Mouse (Mus musculus) stomach, embryonic 15.5 days (tissue): ENCODE results near the gene Ankrd13a. TPM values are rescaled to one million over a fixed set of nuclear protein-coding genes. Genes with fewer than 3 reads are reported as not detected.

Experiments
- ATAC-seq: fragments of 200-750 bp; cut with Nextera tagmentation; 2 replicates; pipeline ENCODE4 v1.8.0; 2017; ENCODE audit warnings: low read depth, moderate number of reproducible peaks, moderate TSS enrichment; ENCODE audit not compliant: insufficient read depth, low FRiP score
- H3K27ac ChIP-seq: fragments of 300-500 bp; sonication (generic); 2 replicates; pipeline ENCODE4 v1.5.1; 2015; ENCODE audit warnings: mild to moderate bottlenecking, inconsistent platforms
- H3K27me3 ChIP-seq: fragments of 300-500 bp; sonication (generic); replicated peaks from 2 replicates; pipeline ENCODE4 v1.6.1; 2015; ENCODE audit warnings: inconsistent platforms
- H3K36me3 ChIP-seq: fragments of 300-500 bp; sonication (generic); 2 replicates; pipeline ENCODE4 v1.6.1; 2015; ENCODE audit warnings: inconsistent platforms
- H3K4me1 ChIP-seq: fragments of 300-500 bp; sonication (generic); 2 replicates; pipeline ENCODE4 v1.6.1; 2015; ENCODE audit warnings: inconsistent platforms
- H3K4me2 ChIP-seq: fragments of 300-500 bp; sonication (generic); 2 replicates; pipeline ENCODE4 v1.6.1; 2015; ENCODE audit warnings: mild to moderate bottlenecking, inconsistent platforms
- H3K4me3 ChIP-seq: fragments of 300-500 bp; sonication (generic); replicated peaks from 2 replicates; pipeline ENCODE4 v1.5.1; 2015; ENCODE audit warnings: inconsistent platforms
- H3K9ac ChIP-seq: fragments of 300-500 bp; sonication (generic); 2 replicates; pipeline ENCODE4 v1.6.1; 2015; ENCODE audit warnings: inconsistent platforms
- H3K9me3 ChIP-seq: fragments of 300-500 bp; sonication (generic); 2 replicates; pipeline ENCODE4 v1.6.1; 2016; ENCODE audit warnings: inconsistent platforms
- WGBS: fragments of 180-500 bp; shearing (Covaris S2); methylation state at CpG from one replicate; pipeline ENCODE4 v1.1.7; 2015; 5-methylcytosine and 5-hydroxymethylcytosine counted together
- polyA plus RNA-seq: library from polyadenylated mRNA; unstranded; fragments of >200 nt; fragmentation: Nextera tagmentation; extraction: Ambion mirVana; gene quantifications from 2 replicates; pipeline ENCODE4 v1.2.1, GENCODE M21; 2015

Gene Ankrd13a
- polyA plus RNA-seq, 1 experiment from 2014 or later: 49.0 TPM

DNA sequence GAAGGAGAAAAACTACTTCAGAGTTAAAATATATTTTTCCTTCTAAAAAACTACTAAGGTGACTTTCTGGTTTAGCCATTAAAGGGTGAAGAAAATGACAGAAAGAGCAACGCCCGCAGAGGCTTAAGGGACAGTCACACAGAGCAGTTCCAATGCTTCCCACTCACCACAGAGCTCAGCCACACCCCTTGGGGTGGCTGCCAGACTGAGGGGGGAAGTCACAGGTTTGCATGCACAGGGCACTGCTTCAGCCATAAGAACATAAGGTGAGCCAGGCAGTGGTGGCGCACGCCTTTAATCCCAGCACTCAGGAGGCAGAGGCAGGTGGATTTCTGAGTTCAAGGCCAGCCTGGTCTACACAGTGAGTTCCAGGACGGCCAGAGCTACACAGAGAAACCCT lies 28.9 kb upstream of the Ankrd13a start:
- no peaks in the 10 kb centered on the region for H3K4me1 ChIP-seq
- no peak for ATAC-seq
- H3K27me3 ChIP-seq: no peaks in the 10 kb centered on the region
- no peak overlapping the region for H3K4me2 ChIP-seq
- no peak overlapping the region for H3K27ac ChIP-seq
- no peaks in the 10 kb centered on the region for H3K9me3 ChIP-seq
- no peak overlapping the region for H3K4me3 ChIP-seq
- WGBS: 78% methylated on average over 5 of the region's 5 CpGs
- peaks cover 50% of the 10 kb centered on the region for H3K36me3 ChIP-seq
- no peak overlapping the region for H3K9ac ChIP-seq

DNA sequence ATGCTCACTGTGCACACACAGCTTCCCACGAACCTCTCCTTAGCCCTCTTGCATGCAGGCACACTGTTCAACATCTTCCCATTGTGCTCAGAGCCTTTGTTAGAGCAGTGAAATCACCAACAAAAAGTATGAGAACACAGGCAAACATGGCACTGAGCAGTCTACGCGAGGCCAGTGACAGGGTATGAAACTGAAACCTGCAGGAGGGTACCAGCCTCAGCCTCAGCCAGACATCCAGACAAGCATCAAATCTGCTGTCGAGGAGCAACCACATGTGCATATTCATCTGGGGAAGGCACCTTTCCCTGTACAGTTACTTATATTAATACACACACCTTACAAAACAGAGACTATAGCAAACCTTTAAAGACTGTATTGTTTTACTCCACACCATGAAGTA lies 27.6 kb upstream of the Ankrd13a start:
- no peak overlapping the region for H3K4me3 ChIP-seq
- H3K4me1 ChIP-seq: no peaks in the 10 kb centered on the region
- no peak overlapping the region for H3K9ac ChIP-seq
- H3K9me3 ChIP-seq: no peaks in the 10 kb centered on the region
- no peak overlapping the region for H3K4me2 ChIP-seq
- no peaks in the 10 kb centered on the region for H3K27me3 ChIP-seq
- H3K27ac ChIP-seq: no peak overlapping the region
- ATAC-seq: no peak
- H3K36me3 ChIP-seq: peaks cover 51% of the 10 kb centered on the region
- 88% methylated on average over 4 of the region's 4 CpGs for WGBS

DNA sequence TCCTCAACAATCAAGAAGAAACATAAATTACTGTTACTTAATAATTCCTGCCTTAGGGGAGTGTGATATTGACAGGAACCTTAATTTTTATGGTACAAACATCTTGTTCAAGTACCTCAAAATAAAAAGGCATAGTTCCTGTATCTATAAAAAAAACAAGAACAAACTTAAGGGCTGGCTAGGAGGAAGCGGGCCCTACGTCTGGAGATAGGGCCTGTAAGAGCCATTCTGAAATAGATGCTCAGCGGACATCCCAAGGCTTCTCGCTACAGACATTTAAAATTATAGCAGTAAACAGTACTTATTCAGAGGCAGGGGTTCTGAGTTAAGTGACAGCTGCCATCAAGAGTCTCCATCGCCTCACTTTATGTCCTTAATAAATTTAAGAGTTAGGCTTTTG lies 27.0 kb upstream of the Ankrd13a start:
- WGBS: 90% methylated on average over 5 of the region's 5 CpGs
- Histone ChIP-seq H3K4me3 (no peak overlapping the region), H3K27ac (no peak overlapping the region), H3K4me1 (no peaks in the 10 kb centered on the region), H3K9me3 (no peaks in the 10 kb centered on the region), H3K4me2 (no peak overlapping the region), H3K36me3 (peaks cover 47% of the 10 kb centered on the region), H3K27me3 (no peaks in the 10 kb centered on the region), H3K9ac (no peak overlapping the region)
- no peak for ATAC-seq

DNA sequence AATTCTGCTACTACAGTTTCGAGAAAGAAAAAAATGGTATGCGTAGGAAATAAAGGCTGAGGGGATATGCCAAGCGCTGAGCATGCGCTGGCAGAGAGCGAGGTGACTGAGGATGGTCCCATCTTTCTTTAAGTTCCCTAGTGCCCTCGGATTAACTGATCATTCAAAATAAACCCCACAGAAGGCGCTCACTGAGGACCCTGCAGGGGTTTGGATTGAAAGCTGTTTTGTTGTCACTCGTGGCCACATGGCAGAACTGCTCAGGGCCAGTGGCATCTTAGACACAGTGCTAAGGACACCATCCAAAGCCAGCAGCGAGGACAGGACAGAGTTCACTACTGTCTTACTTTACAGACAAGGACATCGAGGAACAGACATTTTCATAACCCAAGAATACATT lies 24.2 kb upstream of the Ankrd13a start:
- Histone ChIP-seq H3K9ac (no peak overlapping the region), H3K36me3 (peaks cover 33% of the 10 kb centered on the region), H3K9me3 (no peaks in the 10 kb centered on the region), H3K4me3 (no peak overlapping the region), H3K4me2 (no peak overlapping the region), H3K4me1 (no peaks in the 10 kb centered on the region), H3K27ac (no peak overlapping the region), H3K27me3 (no peaks in the 10 kb centered on the region)
- ATAC-seq: no peak
- 91% methylated on average over 10 of the region's 10 CpGs for WGBS

DNA sequence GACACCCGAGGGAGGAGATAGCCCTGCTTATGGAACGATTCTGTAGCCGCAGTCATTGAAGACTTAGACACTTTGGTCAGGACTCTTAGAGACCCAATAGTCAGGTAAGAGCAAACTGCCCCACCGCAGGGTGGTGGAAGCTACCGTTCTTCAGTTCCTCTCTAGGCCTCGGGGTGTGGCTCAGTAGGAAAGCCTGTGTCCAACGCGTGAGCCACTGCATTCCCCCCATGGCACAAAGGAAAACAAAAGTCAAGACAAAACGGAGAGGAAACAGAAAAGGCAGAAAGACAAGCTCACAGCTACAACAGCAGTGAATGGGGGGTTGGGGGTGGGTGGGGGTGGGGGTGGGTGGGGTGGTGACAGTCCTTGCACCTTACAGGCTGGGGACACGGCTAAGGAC lies 22.1 kb upstream of the Ankrd13a start:
- no peak for ATAC-seq
- H3K36me3 ChIP-seq: peaks cover 40% of the 10 kb centered on the region
- H3K9ac ChIP-seq: no peak overlapping the region
- H3K4me2 ChIP-seq: no peak overlapping the region
- no peak overlapping the region for H3K4me3 ChIP-seq
- no peak overlapping the region for H3K27ac ChIP-seq
- H3K9me3 ChIP-seq: no peaks in the 10 kb centered on the region
- H3K27me3 ChIP-seq: no peaks in the 10 kb centered on the region
- H3K4me1 ChIP-seq: no peaks in the 10 kb centered on the region
- 77% methylated on average over 10 of the region's 10 CpGs for WGBS

DNA sequence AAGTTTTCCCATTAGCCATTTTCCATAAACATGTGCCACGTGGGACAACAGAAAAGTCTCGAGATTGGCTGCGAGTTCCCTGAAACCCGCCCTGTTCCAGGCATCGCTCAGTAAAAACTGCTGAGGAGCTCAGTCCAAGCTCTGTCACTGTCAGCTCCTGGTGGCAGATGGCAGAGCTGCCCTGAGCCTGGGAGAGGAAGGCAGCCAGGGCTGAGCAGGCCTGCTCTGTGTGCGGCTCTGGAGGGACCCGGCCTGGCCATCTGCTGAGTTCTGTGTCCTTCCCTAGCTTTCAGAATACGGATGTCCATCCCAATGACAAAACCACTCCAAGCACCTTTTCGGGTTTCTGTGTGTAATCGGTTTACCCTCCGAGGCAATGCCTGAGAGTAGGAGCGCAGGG lies 21.1 kb upstream of the Ankrd13a start:
- H3K9ac ChIP-seq: no peak overlapping the region
- no peak overlapping the region for H3K27ac ChIP-seq
- H3K36me3 ChIP-seq: peaks cover 38% of the 10 kb centered on the region
- H3K9me3 ChIP-seq: no peaks in the 10 kb centered on the region
- H3K4me3 ChIP-seq: no peak overlapping the region
- H3K4me1 ChIP-seq: no peaks in the 10 kb centered on the region
- WGBS: 89% methylated on average over 12 of the region's 12 CpGs
- ATAC-seq: no peak
- H3K4me2 ChIP-seq: no peak overlapping the region
- no peaks in the 10 kb centered on the region for H3K27me3 ChIP-seq

DNA sequence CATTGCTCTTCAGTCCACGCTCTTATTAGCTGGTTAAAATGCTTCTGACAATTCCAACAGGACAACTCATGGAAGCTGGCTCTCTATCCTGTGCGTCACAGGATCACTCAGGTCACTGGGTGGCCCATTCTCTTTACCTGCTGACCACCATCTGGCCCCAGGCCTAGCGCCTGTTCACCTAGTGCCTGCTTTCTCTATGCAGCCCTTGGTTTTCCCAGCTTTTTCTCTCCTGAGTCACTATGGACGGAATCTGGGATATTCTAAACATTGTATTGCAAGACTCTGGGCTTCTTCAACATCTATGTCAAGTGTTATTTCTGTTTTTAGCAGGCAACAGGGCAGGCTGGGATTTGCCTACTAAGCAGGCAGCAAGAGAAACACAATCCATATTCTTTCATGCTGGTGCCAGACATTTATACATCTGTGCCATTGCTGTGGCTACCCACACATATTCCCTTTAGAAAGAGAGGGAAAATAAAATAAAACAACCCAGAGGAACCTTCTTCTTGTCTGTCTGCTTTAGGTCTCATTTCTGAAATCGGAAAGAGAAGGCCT lies 14.9 kb upstream of the Ankrd13a start:
- H3K4me3 ChIP-seq: no peak overlapping the region
- H3K9ac ChIP-seq: no peak overlapping the region
- no peak overlapping the region for H3K4me2 ChIP-seq
- no peaks in the 10 kb centered on the region for H3K9me3 ChIP-seq
- peaks cover 47% of the 10 kb centered on the region for H3K36me3 ChIP-seq
- H3K4me1 ChIP-seq: no peaks in the 10 kb centered on the region
- no peaks in the 10 kb centered on the region for H3K27me3 ChIP-seq
- ATAC-seq: no peak
- WGBS: 88% methylated on average over 5 of the region's 5 CpGs
- no peak overlapping the region for H3K27ac ChIP-seq

DNA sequence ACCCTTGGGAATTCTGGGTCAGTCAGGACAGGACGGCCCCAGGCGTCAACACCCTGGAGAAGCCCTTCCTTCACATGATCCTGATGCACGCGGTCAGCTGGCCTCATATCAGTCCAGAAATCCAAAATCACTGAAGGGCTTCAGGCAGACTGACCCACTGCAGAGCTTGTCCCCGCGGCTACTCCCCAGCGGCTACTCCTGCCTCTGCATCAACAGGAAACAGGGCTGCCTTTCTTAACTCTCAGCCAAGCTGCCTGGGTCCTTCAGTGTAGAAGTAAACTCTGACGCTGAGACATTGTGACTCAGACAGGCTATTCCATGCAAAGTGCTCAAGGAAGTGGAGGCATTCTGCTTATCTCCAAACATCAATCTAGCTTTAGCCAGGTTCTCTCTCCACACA lies 12.5 kb upstream of the Ankrd13a start:
- H3K9me3 ChIP-seq: no peaks in the 10 kb centered on the region
- H3K4me2 ChIP-seq: no peak overlapping the region
- ATAC-seq: no peak
- H3K27me3 ChIP-seq: no peaks in the 10 kb centered on the region
- no peak overlapping the region for H3K27ac ChIP-seq
- H3K9ac ChIP-seq: no peak overlapping the region
- WGBS: 90% methylated on average over 8 of the region's 8 CpGs
- H3K36me3 ChIP-seq: peaks cover 41% of the 10 kb centered on the region
- no peak overlapping the region for H3K4me3 ChIP-seq
- no peaks in the 10 kb centered on the region for H3K4me1 ChIP-seq

DNA sequence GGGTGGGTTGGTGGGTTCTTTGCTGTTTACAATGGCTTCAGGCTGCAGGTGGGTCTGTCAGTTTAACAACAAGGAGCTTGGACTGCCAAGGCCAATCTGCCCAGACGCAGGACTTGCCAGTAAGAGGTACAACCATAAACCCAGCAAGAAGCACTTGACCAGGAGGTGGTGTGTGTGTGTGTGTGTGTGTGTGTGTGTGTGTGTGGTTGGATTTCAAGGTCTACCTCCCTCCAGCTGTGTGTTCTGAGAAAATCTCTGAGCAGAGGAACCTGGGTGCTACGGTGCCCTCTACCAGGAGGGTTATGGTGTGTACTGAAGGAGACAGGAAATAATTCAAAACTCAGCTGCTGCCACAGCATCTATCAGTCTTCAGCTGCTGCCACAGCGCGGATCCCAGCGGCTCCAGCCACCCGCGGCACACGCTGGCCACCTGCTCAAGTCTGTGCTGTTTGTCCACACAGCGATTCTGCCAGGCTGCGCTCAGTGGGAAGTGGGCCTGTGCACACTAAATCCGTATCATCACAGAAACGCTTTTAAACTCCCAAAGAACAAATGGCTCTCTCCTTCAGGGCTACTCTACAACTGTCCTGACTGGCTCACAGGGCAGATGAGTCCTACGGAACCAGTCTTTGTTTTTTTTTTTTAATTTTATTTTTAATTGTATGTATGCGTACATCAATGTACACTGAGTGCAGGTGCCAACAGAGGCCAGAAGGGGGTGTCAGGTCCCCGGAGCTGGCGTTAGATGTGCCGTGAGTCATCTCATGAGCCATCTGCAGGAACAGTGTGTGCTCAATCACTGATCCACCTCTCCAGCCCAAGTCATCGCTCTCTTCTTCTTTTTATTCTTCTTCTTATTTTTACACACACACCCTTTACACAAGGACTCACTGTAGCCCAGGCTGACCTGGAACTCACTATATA lies 9.4 kb upstream of the Ankrd13a start:
- Histone ChIP-seq H3K4me1 (no peaks in the 10 kb centered on the region), H3K9me3 (no peaks in the 10 kb centered on the region), H3K9ac (no peak overlapping the region), H3K27me3 (no peaks in the 10 kb centered on the region), H3K27ac (no peak overlapping the region), H3K4me3 (no peak overlapping the region), H3K4me2 (no peak overlapping the region), H3K36me3 (peaks cover 34% of the 10 kb centered on the region)
- 91% methylated on average over 18 of the region's 18 CpGs for WGBS
- ATAC-seq: no peak

DNA sequence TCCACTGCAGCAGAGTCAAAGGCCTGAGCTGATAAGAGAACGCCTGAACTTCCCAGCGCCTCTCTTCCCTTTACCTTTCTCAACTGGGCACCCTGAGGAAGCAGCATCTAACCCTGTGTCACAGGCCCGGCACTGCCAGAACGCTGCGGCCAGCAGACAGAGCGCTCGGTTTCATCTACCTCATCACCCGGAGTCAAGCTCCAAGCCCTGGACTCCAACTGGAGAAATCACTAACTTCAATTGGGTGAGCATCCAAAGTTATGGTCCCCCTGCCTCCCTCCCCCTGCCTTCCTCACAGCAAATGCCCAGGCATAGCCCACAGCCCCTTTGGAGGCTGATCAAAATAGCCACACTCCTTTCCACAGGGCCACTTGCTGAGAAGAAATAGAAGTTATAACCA lies 7.8 kb upstream of the Ankrd13a start:
- WGBS: 91% methylated on average over 8 of the region's 8 CpGs
- H3K4me1 ChIP-seq: no peaks in the 10 kb centered on the region
- H3K36me3 ChIP-seq: peaks cover 25% of the 10 kb centered on the region
- no peak overlapping the region for H3K27ac ChIP-seq
- H3K9ac ChIP-seq: no peak overlapping the region
- no peak overlapping the region for H3K4me2 ChIP-seq
- no peak for ATAC-seq
- no peaks in the 10 kb centered on the region for H3K27me3 ChIP-seq
- no peaks in the 10 kb centered on the region for H3K9me3 ChIP-seq
- H3K4me3 ChIP-seq: no peak overlapping the region

DNA sequence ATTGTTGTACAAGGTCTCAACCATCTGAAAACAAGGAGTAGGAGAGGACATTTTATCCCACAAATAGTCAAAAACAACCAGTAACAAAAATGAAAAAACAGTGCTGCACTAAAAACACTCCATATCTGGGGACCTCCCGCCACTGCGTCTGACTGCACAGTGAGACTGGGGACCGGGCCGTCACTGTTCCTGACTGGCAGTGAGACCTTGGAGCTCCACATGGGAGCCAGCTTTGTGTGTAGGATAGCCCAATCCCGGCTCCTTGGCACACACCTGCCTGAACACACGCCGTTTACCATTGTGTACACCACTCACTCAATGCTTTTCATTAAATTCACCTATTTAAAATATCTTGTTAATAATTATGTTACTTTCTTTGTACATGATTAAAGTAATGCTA lies 7.3 kb upstream of the Ankrd13a start:
- Histone ChIP-seq H3K27ac (no peak overlapping the region), H3K4me2 (no peak overlapping the region), H3K9ac (no peak overlapping the region), H3K4me1 (no peaks in the 10 kb centered on the region), H3K9me3 (no peaks in the 10 kb centered on the region), H3K4me3 (no peak overlapping the region), H3K27me3 (no peaks in the 10 kb centered on the region), H3K36me3 (peaks cover 24% of the 10 kb centered on the region)
- no peak for ATAC-seq
- WGBS: 90% methylated on average over 7 of the region's 7 CpGs

DNA sequence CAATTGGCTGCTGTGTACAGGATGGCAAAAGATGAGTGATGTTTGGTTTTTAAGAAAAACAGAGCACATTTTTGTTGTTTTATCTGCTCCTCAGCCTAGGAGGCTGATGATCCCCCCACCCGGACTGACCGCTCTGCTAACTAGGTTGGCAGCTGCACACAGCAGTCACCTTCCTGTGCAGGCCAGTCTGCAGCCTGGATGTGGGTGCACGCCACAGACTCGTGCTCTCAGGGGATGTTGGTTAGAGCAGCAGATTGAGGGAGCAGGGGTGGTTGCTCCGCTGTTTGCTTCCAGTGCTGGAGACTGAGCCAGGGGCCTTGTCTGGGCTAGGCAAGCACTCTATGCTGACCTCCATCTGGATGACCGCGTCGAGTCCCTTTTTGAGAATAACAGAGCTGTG lies 4.7 kb upstream of the Ankrd13a start:
- Histone ChIP-seq H3K36me3 (0 out of 2 replicates have a peak, but pooled peaks cover 8% of the 10 kb centered on the region), H3K4me2 (no peak overlapping the region), H3K4me3 (no peak overlapping the region), H3K27me3 (no peaks in the 10 kb centered on the region), H3K4me1 (no peaks in the 10 kb centered on the region), H3K27ac (no peak overlapping the region), H3K9ac (no peak overlapping the region), H3K9me3 (no peaks in the 10 kb centered on the region)
- no peak for ATAC-seq
- WGBS: 87% methylated on average over 8 of the region's 8 CpGs
